Mouse (Mus musculus): ENCODE data around the gene Prdm1.

- TF ChIP-seq CTCF (IDR thresholded peaks at IDR 0.05; ENCODE audit: low read depth) (no peak), EP300 (IDR thresholded peaks at IDR 0.05; ENCODE audit: low read depth) (no peak)
Observed at GRCm38 (mm10) chr10:44555317-44555716, 27.0 kb upstream of the Prdm1 start.

All from liver, embryonic 14.5 days (tissue).